Mouse (Mus musculus) kidney, adult 8-10 months (tissue): ENCODE results near the gene Foxn3.
A peak's percentile ranks its signal among the peaks of the same experiment; 100 is the strongest.

Experiments
- DNase-seq, 2 experiments: peaks; one replicate each; pipeline ENCODE4 v3.0.0; 2022

Foxn3 gene

DNA sequence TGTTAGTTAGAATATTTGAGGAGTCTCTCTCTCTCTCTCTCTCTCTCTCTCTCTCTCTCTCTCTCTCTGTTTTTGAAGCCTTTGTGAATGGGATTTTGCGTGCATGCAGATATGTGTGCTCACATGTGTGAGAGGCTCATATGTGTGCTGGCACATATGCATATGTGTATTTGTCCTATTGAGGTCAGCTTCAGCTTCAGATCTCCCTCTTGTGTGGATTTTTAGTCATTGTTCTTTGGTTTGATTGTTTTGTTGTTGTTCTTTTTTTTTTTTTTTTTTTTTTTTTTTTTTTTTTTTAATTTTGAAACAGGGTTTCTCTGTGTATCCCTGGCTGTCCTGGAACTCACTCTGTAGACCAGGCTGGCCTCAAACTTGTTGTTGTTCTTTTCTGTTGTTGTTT lies 100.5 kb downstream of the Foxn3 start:
- DNase-seq = no peak

DNA sequence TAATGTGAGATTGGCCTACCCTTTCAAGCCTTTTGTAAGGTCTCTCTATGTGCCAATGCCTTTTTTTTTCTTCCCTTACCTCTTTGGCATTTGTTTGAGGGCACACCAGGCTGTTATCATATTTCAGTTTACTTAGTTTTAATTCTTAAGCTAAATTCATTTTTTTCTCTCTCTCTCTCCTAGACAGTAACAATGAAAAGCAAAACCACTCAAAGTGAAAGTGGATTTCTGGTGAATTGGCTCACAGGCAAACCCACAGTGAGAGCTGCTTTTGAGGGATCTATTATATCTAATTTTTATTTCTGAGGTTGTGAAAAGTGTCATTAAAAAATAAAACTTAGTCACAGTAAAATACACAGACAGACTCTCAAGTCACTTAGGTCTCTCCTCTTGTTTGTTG lies 101.1 kb downstream of the Foxn3 start:
- no peak for DNase-seq

DNA sequence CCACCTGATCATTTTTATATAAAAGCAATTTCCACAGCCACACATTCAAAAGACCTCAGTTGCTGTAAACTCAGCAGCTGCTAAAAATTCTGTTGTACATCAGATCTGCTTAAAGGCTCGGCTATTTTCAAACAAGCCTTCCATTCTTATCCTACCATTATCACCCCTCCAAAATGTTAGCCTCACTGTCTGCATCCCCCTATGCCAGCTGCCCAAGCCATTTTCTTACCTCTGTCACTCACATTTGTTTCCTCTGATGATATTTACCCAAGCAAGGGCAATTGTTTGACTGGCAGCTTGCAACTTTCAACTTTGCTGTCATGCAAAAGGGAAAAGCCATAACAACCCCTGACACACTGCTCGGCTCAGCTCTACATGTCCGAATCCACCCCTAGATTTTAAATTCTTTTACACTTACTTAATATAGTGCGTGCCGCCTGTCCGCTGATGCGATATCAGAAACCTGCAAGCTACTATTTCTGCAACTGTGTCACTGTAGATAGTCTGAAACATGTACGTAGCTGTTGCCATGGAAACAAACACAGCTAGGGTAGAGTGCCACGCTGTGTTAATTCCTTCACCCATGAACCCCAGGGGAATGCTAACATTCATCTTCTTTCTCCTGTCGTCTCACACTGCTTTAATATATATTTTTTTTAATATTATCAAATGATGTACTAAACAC lies 105.7 kb downstream of the Foxn3 start:
- DNase-seq = no peak

DNA sequence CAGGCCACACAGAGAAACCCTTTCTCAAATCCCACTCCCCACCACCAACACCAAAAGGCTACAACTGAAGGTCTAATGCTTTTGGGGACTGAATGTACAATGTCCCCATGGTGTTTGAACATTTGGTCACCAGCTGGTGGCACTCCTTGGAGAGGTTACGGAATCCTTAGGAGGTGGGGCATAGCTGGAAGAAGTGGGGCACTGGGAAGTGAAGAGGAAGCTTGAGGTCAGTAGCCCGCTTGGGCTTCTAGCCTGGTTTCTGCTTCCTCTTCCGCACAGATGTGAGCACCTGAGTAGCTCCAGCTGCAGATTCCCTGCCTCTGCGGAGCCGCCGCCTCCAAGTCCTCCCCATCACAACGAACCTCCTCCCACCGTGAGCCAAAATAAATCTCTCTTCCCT lies 107.8 kb downstream of the Foxn3 start:
- DNase-seq = no peak

DNA sequence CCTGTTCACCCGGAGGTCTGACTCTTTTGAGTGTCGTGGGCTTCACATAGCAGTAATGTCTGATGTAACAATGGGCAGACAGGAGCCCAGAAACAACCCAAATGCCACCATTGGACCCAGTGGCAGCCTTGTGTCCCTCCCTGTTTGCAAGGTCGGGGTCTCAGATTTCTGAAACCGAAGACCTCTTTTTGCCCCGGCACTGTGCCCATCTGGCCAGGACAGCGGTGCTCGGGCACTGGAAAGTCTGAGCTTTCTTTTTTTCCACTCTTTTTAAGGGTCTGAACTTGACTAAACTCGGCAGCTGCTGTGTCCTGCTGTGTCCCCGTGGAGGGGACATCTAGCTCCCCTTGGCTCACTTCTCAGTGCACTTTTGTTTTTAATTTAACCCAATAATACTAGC lies 109.0 kb downstream of the Foxn3 start:
- no peak for DNase-seq

DNA sequence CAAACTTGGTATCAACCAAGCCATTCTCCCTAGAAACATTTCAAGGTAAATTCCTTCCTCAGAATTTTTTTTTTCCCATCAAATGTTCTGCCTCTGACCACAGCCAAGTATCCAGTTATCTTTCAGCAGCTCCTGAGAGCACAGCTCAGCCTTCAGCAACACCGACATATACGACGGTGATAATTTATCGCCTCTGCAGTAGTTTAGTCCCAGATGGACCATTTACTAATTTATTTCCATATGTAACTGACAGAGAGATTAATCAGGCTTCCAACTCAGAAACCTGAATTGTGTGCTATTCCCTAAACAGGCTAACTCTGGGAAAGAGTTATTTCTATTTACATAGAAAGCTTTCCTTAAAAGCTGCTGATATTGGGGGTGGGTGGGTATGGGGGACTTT lies 109.6 kb downstream of the Foxn3 start:
- DNase-seq = no peak

DNA sequence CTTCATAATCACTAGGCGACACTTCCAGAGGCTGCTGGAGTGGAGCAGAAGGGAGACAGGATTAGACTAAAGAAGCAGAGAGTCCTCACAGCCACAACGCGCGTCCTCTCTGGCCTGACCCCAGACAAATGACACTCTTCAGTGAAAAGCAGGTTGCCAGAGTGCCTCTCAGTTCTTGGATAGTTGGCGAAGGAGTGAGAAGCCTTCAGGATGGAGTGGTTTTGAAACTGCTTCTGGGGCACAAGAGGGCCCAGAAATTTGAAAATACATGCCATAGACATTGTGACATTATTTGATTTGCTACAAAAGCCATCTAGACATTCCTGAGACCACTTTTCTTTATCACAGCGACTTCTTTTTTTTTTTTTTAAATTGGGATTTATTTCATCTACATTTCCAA lies 113.3 kb downstream of the Foxn3 start:
- DNase-seq = no peak

DNA sequence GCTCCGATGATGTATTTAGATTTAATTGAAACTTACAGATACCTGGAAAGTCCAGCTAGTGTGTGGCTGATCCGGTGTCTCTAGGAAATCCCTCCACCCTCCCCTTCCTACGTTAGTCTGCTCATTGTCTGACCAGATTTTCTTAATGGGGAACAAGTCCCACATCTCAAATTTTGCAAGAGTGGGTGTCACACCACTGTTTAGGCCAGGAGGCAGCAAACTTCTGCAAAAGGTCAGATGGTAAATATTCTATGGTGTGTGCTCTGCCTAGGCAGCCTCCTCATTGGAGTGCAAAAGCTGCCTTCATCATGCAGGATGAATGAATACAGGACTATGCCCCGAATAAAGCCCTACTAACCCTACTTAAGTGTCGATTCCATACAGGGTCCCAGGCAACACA lies 115.6 kb downstream of the Foxn3 start:
- no peak for DNase-seq

DNA sequence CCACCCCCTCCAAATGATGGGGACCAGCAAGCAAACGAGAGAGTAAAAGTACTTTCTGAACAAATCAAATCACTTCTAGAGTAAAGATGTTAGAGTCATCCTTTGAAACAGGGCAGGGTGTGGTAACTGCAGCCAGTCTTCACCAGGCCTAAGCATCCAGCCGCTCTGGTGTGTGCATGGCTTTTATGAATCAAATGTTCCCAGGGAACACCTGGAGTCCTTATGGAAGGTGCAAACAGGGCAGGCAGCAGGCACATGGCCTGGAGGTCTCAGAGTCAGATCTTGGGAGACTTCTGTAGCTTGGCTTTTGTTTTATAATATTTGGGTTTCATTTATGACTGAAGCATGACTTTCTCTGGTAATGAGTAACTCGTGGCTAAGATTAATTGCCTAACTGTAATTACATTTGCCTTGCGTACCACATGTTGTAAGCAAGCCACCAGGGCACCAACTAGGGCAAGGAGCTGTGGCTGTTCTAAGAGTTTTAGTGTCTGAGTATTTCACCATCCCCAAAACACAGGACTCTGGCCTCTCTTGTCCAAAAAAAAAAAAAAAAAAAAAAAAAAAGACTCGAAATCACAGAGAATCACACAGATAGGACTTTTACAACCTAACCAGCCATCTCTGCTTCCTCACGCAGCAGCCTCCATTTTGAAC lies 118.2 kb downstream of the Foxn3 start:
- peak in 1 of 2 experiments; percentile 1 for DNase-seq

DNA sequence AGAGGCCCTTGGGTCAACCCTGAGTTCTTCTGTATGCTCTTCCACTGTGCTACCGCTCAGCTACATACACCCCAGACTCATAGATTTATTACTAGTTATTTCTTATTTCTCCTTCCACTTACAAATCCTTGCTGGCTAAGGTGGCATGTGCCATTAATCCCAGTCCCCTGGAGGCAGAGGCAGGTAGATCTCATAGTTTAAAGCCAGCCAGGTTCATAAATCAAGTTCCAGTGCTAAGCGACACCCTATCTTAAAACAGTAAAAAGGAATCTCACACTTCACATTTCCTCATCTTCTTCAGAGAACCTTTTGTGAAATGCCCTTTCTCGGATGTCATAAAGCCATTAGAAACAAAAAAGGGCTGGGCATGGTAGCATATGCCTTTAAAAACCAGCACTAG lies 120.6 kb downstream of the Foxn3 start:
- no peak for DNase-seq

DNA sequence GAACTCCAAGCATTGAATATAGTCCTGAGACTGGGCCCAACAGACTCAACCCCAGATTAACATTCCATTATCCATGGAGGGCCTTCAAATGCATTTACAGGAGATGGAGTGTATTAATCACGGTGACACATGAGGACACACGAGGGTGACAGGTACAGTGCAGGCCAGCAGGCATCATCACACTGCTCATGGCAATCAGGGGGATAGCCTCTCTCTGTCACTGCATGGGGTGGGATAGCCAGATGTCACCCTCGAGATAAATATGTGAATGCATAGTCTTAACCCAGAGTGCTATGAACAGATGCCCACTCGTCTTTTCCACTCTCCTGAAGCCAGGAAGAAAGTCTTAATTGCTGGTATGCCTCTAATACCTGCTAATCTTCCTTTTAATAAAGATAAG lies 122.4 kb downstream of the Foxn3 start:
- no peak for DNase-seq

DNA sequence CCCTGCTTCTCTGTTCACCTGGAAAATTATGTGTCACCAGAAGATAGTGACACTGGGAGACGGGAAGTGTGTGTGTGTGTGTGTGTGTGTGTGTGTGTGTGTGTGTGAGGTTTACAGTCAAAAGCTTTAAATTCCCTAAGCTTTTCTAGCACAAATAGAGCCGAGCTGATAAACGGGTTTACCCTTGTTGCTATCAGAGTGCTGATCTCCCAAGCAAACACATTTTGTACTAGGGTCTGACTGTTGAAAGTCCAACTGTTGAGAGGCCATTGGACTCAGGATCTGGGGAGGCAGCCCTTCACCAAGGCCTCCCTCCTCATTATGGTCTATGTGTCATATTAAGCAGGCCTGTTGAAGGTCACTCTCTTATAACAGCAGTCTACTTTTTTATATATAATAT lies 123.4 kb downstream of the Foxn3 start:
- DNase-seq = no peak

DNA sequence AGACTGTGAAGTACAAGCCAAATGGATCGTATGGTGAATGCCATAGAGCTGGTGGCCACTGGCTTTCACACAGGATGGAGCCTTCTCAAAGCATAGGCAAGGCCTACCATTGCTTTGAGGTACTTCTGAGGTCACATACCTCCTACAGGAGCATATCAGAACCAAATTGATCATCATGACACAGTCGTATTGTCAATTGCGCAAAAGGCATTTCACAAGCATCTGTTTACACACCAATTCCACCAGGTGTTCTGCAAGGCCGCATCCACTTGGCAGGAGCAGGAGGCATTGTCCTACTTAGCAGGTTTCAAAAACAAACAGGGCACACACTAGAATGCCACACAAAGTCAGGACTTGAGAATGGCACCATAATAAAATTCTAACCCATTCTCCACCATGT lies 128.2 kb downstream of the Foxn3 start:
- no peak for DNase-seq

DNA sequence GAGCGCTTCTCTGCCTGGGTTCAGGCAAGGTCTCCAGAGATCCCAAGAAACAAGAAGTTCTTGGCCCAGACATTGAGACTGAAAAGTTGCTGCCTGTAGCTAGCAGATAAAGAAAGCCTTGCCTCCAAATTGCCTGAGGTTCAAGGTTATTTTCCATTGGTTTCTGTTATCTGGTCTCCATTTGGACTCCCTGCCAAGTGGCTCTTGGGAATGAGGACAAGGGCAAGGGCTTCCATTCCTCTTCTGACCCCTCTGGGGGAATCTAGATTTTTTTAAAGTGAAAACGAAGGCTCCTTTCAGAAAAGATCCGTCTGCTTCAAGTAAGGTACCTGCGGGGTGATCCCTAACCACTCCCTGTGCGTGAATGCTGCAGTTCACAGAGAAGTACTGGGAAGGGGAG lies 130.0 kb downstream of the Foxn3 start:
- no peak for DNase-seq

DNA sequence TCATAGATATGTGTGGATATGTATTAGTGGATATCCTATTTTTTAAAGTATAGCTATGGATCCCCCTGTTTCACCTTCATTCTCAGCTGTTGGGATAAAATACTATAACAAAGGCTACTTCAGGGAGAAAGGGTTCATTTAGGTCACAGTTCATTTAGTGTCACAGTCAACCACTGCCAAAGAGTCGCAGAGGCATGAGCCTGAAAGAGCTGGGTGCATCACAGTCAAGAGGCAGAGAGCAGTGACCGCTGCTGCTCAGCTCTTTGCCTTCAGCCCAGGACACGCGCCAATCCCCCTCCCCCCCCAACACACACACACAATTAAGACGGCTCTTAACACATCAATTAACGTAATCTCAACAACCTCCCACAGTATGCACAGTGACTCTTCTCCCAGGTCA lies 131.8 kb downstream of the Foxn3 start:
- DNase-seq = no peak

DNA sequence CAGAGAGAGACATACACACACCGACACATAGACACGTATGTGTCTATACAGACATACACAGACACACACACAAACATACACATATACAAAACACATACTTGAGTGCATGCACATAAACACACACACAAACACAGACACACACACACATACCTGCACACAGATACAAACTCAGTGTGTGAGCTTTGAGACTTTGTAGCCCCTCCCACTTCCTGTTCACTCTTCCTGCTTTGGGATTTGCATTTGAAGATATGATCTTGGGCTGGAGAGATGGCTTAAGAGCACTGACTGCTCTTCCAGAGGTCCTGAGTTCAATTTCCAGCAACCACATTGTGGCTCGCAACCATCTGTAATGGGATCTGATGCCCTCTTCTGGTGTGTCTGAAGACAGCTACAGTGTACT lies 132.4 kb downstream of the Foxn3 start:
- DNase-seq = no peak

DNA sequence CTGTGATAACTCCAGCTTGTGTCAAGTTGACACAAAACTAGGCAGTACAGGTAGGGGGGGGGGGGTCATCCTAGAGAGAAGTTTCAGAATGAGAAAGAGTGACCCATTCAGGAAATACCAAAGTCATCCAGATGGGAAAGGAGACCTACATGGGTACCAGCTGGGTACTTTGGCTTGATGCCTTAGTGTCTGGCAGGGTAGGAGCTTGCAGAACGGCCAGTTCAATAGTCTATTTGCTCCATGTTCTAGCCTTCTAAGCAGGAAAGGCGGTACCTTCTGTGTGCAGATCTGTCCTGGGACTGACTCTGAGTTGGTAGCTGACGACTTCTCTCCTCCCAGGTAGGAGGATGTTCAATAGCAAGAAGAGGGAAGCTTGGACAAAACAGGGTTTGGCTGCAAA lies 134.3 kb downstream of the Foxn3 start:
- no peak for DNase-seq

DNA sequence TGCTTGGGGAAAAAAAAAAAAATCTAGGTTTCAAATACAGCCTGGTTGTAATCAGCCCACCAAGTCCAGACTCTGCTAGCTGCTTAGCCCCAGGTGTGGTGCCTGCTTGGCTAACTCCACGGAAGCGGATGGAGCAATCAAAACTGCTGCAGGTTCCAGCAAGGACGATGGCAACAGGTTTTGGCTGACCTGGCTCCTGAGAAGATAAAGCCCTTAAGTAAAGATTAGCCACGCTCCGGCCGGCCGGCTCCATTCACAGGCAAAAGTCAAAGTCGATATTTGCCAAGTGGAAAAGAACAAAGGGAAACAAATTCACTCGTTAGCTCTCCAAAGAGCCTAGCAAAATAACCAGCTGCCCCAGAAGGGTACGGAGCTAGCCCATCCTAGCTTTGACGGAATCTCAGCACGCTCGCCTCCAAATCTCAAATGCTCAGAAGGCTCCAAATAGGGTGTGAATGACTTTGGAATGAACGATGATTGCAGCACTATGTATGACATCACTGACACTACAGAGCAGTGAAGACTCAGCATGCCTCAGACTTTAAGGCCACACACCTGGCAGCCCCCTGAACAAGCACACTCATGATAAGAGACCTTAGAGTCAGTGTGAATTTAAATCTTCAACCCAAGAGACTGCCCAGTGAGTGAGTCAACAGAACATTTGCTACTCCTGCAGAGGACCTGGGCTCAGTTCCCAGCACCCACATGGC lies 137.0 kb downstream of the Foxn3 start:
- peak; percentile 38 to 69 for DNase-seq

DNA sequence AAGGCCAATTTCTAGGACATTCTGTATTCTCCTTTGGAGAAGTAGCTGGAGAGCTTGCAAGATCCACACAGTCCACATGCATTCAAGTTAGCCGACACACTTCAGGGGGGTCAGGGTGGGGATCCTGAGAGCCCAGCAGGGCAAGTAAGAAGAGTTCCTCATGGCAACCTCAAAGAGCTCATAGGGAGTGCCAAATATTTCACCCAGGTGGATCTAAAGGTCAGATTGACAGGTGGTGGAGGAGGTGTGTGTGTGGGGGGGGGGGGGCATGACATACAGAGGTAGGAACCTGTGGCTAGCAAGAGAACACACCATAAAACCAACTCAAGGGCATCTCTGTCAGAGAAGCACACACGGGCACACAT lies 144.0 kb downstream of the Foxn3 start:
- DNase-seq = no peak

DNA sequence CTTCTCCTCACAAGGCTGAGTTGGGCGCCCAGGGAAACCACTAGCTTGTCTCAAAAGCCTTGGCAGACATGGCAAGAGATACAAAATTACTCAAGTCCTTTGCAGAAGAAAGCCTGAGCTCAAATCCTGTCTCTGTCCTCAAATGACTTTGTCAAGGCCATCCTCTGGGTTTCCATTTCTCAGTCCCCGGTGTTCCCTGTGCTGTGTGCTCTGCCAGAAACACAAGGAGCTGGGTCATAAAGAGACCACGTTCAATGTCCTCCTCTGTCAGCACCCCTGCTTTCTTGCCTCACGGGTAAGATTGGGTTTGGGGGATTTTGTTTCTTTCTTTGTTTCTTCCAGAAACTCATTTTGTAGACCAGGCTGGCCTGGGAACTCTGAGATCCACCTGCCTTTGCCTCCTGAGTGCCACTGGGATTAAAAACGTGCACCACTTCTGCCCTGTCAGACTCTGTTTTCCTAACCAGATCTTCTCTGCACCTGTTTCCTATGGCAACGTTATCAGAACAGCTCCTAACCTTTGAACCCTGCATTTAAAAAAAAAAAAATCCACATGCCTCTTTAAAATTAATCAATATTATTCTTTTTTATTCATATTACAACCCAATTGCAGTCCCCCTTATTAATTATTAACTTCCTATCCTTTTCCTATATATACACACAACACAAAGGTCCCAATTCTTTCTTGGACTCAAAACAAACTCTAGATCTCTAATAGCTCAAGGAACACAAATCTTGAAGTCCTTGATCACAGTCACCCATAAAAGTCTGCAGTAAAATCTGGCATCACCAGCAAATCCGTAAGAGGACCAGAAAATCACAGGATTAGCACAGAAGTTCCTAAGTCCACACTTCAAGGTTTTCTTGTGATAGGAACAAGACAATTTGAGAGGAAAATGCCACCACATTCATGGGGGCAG lies 144.6 kb downstream of the Foxn3 start:
- no peak for DNase-seq

DNA sequence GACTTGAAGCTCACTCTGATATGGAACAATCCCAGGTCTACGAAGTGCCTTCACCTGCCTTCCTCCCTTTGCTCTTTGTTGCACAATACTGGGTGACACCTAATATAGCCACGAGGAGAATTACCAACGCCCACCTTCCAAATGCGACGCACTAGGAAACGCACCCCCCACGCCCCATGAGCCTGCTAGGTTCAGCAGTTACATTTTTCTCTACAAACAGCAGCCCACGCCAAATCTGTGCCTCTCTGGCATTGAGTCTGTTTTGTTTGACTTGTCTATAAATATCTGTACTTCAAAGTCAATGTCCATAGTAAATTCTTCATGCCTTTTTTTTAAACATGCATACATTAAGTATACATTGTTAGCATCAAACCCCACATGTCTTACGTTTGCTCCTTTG lies 145.5 kb downstream of the Foxn3 start:
- DNase-seq = no peak

DNA sequence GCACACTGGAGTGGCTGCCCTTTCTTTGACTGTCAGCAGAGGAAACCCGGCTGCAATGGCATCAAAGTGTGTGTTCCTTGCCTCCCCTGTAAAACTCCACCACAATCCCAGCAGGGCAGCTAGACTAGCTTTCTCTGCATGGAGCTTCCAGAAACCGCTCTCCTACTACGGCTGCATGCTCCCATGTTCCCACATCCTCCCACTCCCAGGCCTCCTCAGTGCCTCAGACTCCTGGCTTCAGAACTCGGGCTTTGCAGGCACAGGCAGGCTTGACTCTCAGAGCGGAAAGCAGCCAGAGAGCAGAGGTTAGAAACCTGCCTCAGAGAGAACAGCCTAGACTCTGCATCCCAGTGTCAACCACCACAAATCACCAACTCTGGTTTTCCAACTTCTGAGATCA lies 147.8 kb downstream of the Foxn3 start:
- no peak for DNase-seq

DNA sequence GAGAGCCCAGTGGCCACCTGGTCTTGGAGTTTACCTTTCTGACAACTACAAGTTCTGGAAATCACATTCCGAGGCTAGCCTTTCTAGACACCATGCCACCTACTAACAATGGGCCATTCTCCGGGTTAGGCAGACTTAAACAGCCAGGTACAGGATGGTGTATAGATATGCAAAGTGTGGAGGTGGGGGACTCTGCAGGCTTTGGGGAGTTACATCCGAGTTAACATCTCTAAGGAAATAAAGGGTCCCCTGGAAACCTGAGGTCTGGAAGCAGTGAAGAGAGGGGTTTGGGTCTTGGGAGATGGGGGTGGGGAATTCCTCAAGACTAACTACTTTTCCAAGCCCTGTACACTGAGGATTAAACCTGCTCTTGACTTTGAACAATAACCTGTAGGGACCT lies 150.9 kb downstream of the Foxn3 start:
- no peak for DNase-seq
